Mouse (Mus musculus) c-Kit-positive CD71-positive TER-119-negative erythroid progenitor cells, embryonic 14.5 days (primary cell): ENCODE measurements around the gene Ythdf1.

Experiments used
- DNase-seq: peaks from one replicate; pipeline ENCODE4 v3.0.0-alpha.2; 2013; ENCODE audit warnings: low read depth

Gene Ythdf1

GRCm38 (mm10) chr2:180879365-180880067, 41.2 kb downstream of the Ythdf1 start:
- no peak for DNase-seq

GRCm38 (mm10) chr2:180870006-180870405, 50.7 kb downstream of the Ythdf1 start:
- DNase-seq, result no peak

- DNase-seq, result no peak
Observed at GRCm38 (mm10) chr2:180861561-180861960, 59.2 kb downstream of the Ythdf1 start.

GRCm38 (mm10) chr2:180857121-180857520, 63.6 kb downstream of the Ythdf1 start:
- DNase-seq, result no peak

GRCm38 (mm10) chr2:180855005-180855544, 65.7 kb downstream of the Ythdf1 start:
- no peak for DNase-seq
